Mouse (Mus musculus): ENCODE results near the gene Ankrd33.

Ankrd33 gene

GRCm38 (mm10) chr15:101146100-101146965, 30.8 kb downstream of the Ankrd33 start:
- no peak for DNase-seq (ENCODE audit: extremely low read depth, low read depth)

GRCm38 (mm10) chr15:101147115-101147909, 31.8 kb downstream of the Ankrd33 start:
- peak; percentile 71 for DNase-seq (ENCODE audit: extremely low read depth, low read depth)

GRCm38 (mm10) chr15:101147910-101148273, 32.3 kb downstream of the Ankrd33 start:
- DNase-seq (ENCODE audit: extremely low read depth, low read depth), result peak; percentile 60

GRCm38 (mm10) chr15:101148604-101149003, 33.0 kb downstream of the Ankrd33 start:
- DNase-seq (ENCODE audit: extremely low read depth, low read depth), result no peak

- DNase-seq (ENCODE audit: extremely low read depth, low read depth), result no peak
These were observed 36.1 kb downstream of the Ankrd33 start for GRCm38 (mm10) chr15:101151409-101152261.

- DNase-seq (ENCODE audit: extremely low read depth, low read depth), result no peak
These were observed 39.4 kb downstream of the Ankrd33 start for GRCm38 (mm10) chr15:101154700-101155616.

GRCm38 (mm10) chr15:101160128-101160527, 44.6 kb downstream of the Ankrd33 start:
- no peak for DNase-seq (ENCODE audit: extremely low read depth, low read depth)

GRCm38 (mm10) chr15:101160591-101160990, 45.0 kb downstream of the Ankrd33 start:
- DNase-seq (ENCODE audit: extremely low read depth, low read depth), result no peak

- DNase-seq (ENCODE audit: extremely low read depth, low read depth), result no peak
These were observed 46.0 kb downstream of the Ankrd33 start for GRCm38 (mm10) chr15:101161534-101161933.

- no peak for DNase-seq (ENCODE audit: extremely low read depth, low read depth)
These were observed 47.5 kb downstream of the Ankrd33 start for GRCm38 (mm10) chr15:101163056-101163458.

GRCm38 (mm10) chr15:101163854-101164253, 48.3 kb downstream of the Ankrd33 start:
- no peak for DNase-seq (ENCODE audit: extremely low read depth, low read depth)

- no peak for DNase-seq (ENCODE audit: extremely low read depth, low read depth)
These were observed 48.7 kb downstream of the Ankrd33 start for GRCm38 (mm10) chr15:101164291-101164690.

GRCm38 (mm10) chr15:101165658-101166437, 50.3 kb downstream of the Ankrd33 start:
- no peak for DNase-seq (ENCODE audit: extremely low read depth, low read depth)

GRCm38 (mm10) chr15:101167553-101167952, 52.0 kb downstream of the Ankrd33 start:
- DNase-seq (ENCODE audit: extremely low read depth, low read depth), result no peak

All from MEL-GATA-1-ER (cell line).